Mouse (Mus musculus): ENCODE results near the gene Gm42715.
"Not testable (repeated sequence)": the region's sequence is repeated elsewhere in the genome, so short reads cannot be mapped to it uniquely, and the experiment has no call there.

The Gm42715 gene

GRCm38 (mm10) chr7:127519284-127519683, at the start of gene Gm42715:
Gm42715 (plus strand) TSS chr7:127519584.
- ATAC-seq (ENCODE audit: insufficient number of reproducible peaks, low FRiP score, low TSS enrichment) = no peak

- ATAC-seq (ENCODE audit: insufficient number of reproducible peaks, low FRiP score, low TSS enrichment) = no peak
These were observed 49.2 kb upstream of the Gm42715 start for GRCm38 (mm10) chr7:127470011-127470715.

- peak; percentile 91 for ATAC-seq (ENCODE audit: insufficient number of reproducible peaks, low FRiP score, low TSS enrichment)
These were observed 48.4 kb upstream of the Gm42715 start for GRCm38 (mm10) chr7:127470743-127471645.

- peak; percentile 1; the same call in 1 of the 2 replicates for ATAC-seq (ENCODE audit: insufficient number of reproducible peaks, low FRiP score, low TSS enrichment)
These were observed 47.8 kb upstream of the Gm42715 start for GRCm38 (mm10) chr7:127471646-127472010.

GRCm38 (mm10) chr7:127472060-127472459, 47.3 kb upstream of the Gm42715 start:
- no peak for ATAC-seq (ENCODE audit: insufficient number of reproducible peaks, low FRiP score, low TSS enrichment)

- ATAC-seq (ENCODE audit: insufficient number of reproducible peaks, low FRiP score, low TSS enrichment) = no peak
These were observed 45.7 kb upstream of the Gm42715 start for GRCm38 (mm10) chr7:127473705-127474104.

GRCm38 (mm10) chr7:127474378-127475070, 44.9 kb upstream of the Gm42715 start:
- no peak for ATAC-seq (ENCODE audit: insufficient number of reproducible peaks, low FRiP score, low TSS enrichment)

GRCm38 (mm10) chr7:127475186-127475740, 44.1 kb upstream of the Gm42715 start:
- ATAC-seq (ENCODE audit: insufficient number of reproducible peaks, low FRiP score, low TSS enrichment) = no peak

- no peak for ATAC-seq (ENCODE audit: insufficient number of reproducible peaks, low FRiP score, low TSS enrichment)
These were observed 43.0 kb upstream of the Gm42715 start for GRCm38 (mm10) chr7:127476336-127476735.

GRCm38 (mm10) chr7:127476855-127477254, 42.5 kb upstream of the Gm42715 start:
- ATAC-seq (ENCODE audit: insufficient number of reproducible peaks, low FRiP score, low TSS enrichment) = no peak

GRCm38 (mm10) chr7:127477687-127478634, 41.4 kb upstream of the Gm42715 start:
- peak; percentile 87 for ATAC-seq (ENCODE audit: insufficient number of reproducible peaks, low FRiP score, low TSS enrichment)

- peak; percentile 45 for ATAC-seq (ENCODE audit: insufficient number of reproducible peaks, low FRiP score, low TSS enrichment)
These were observed 40.6 kb upstream of the Gm42715 start, which contains the start of gene Fbrs for GRCm38 (mm10) chr7:127478635-127479317. Fbrs (plus strand) TSS chr7:127479199.

GRCm38 (mm10) chr7:127479318-127480225, 39.8 kb upstream of the Gm42715 start:
- no peak for ATAC-seq (ENCODE audit: insufficient number of reproducible peaks, low FRiP score, low TSS enrichment)

- no peak for ATAC-seq (ENCODE audit: insufficient number of reproducible peaks, low FRiP score, low TSS enrichment)
These were observed 39.1 kb upstream of the Gm42715 start for GRCm38 (mm10) chr7:127480321-127480720.

- ATAC-seq (ENCODE audit: insufficient number of reproducible peaks, low FRiP score, low TSS enrichment) = no peak
These were observed 34.0 kb upstream of the Gm42715 start for GRCm38 (mm10) chr7:127485416-127485815.

- ATAC-seq (ENCODE audit: insufficient number of reproducible peaks, low FRiP score, low TSS enrichment) = not testable (repeated sequence)
These were observed 31.0 kb upstream of the Gm42715 start for GRCm38 (mm10) chr7:127488364-127488763.

- no peak for ATAC-seq (ENCODE audit: insufficient number of reproducible peaks, low FRiP score, low TSS enrichment)
These were observed 29.4 kb upstream of the Gm42715 start for GRCm38 (mm10) chr7:127489982-127490381.

GRCm38 (mm10) chr7:127491846-127492245, 27.5 kb upstream of the Gm42715 start:
- no peak for ATAC-seq (ENCODE audit: insufficient number of reproducible peaks, low FRiP score, low TSS enrichment)
